Mouse (Mus musculus): ENCODE results near the gene Serpinb6d.

Serpinb6d gene

DNA sequence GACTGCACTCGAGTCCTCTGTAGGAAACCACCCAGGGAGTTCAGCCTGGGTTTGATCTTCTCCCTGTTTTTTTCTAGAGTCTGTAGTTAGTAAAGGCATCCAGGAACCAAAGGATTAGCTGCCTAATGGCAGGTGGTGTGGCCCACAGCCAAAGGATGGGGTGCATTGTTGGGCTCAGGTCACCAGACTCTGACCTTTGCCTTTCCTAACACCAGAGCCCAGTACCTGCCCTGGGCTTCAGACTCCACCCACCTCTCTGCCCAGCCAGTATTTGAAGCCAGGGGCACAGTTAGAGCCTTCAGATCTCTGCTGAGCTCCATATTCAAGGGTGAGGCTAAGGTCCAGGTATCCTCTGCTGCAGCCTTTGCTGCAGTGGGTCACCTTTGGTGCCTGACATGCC lies at the start of gene Serpinb6d:
Serpinb6d (plus strand) TSS at position 301 of the 400 bp plus-strand sequence.
- no peak for DNase-seq (ENCODE audit: low read depth in 2 of 2, low spot score in 2 of 2)

- DNase-seq (ENCODE audit: low read depth in 2 of 2, low spot score in 2 of 2): no peak
Observed at GRCm38 (mm10) chr13:33622921-33623320, 38.3 kb upstream of the Serpinb6d start.

- DNase-seq (ENCODE audit: low read depth in 2 of 2, low spot score in 2 of 2): no peak
Observed at GRCm38 (mm10) chr13:33642540-33642939, 18.7 kb upstream of the Serpinb6d start.

GRCm38 (mm10) chr13:33662550-33662949 lies 1.3 kb downstream of the Serpinb6d start:
- DNase-seq (ENCODE audit: low read depth in 2 of 2, low spot score in 2 of 2): no peak

DNA sequence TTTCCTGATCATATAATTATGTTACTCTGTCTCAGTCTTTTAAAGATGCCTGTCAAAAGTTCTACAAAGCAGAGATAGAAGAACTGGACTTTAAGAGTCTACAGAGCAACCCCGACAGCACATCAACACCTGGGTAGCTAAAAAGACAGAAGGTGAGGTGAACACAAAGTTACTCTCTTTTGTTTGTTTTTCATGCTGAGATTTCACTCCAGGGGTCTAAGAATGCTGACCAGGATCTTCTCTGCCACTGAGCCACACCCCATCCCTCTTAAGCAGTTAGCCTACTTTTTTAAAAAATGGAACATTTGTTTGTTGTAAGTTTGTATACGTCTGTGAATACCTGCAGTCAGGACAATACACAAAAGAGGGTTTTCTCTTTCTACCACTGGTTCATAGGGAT lies 59.1 kb downstream of the Serpinb6d start:
- DNase-seq (ENCODE audit: low read depth in 2 of 2, low spot score in 2 of 2): no peak
